Mouse (Mus musculus) 3134 (cell line): ENCODE results near the gene Fam19a1.

ENCODE experiments used
- DNase-seq: peaks from one replicate; pipeline ENCODE4 v3.0.0-alpha.2; 2011; ENCODE audit warnings: low spot score; ENCODE audit not compliant: insufficient read length; ENCODE audit errors: extremely low read depth

The Fam19a1 gene

GRCm38 (mm10) chr6:96635663-96636062 is 522.7 kb downstream of the Fam19a1 start:
- DNase-seq = no peak

GRCm38 (mm10) chr6:96648742-96649141 is 535.8 kb downstream of the Fam19a1 start:
- DNase-seq = no peak

- DNase-seq = no peak
Measured at GRCm38 (mm10) chr6:96649267-96649666, 536.3 kb downstream of the Fam19a1 start.

GRCm38 (mm10) chr6:96666311-96666710 is 553.4 kb downstream of the Fam19a1 start:
- DNase-seq = no peak

- no peak for DNase-seq
Measured at GRCm38 (mm10) chr6:96677813-96678212, 564.9 kb downstream of the Fam19a1 start.
